Mouse (Mus musculus) CH12.LX (cell line): ENCODE data around the gene Agap3.

ENCODE experiments used
- CHD1 ChIP-seq: IDR thresholded peaks from 2 replicates; pipeline ENCODE4 v1.6.1; 2012; ENCODE audit warnings: low read depth, low read length, improper control_type of control experiment, inconsistent platforms
- CTCF ChIP-seq, 2 experiments: IDR thresholded peaks in 1 of 2; conservative IDR thresholded peaks in 1 of 2; 2 replicates each; pipeline ENCODE4 v1.5.1; 2011 to 2012; ENCODE audit warnings: low read depth in 2 of 2, low read length in 2 of 2, improper control_type of control experiment in 1 of 2, inconsistent platforms in 1 of 2, mild to moderate bottlenecking in 1 of 2, moderate library complexity in 1 of 2
- ELF1 ChIP-seq: IDR thresholded peaks from 2 replicates; pipeline ENCODE4 v1.6.1; 2014; ENCODE audit warnings: low read depth, mild to moderate bottlenecking, inconsistent platforms, low read length, improper control_type of control experiment
- MAFK ChIP-seq: IDR thresholded peaks from 2 replicates; pipeline ENCODE4 v1.6.1; 2011; ENCODE audit warnings: low read length, improper control_type of control experiment; ENCODE audit not compliant: insufficient replicate concordance
- MAX ChIP-seq: IDR thresholded peaks from 2 replicates; pipeline ENCODE4 v1.6.1; 2011; ENCODE audit warnings: low read length, improper control_type of control experiment
- MXI1 ChIP-seq: IDR thresholded peaks from 2 replicates; pipeline ENCODE4 v1.6.1; 2011; ENCODE audit warnings: mild to moderate bottlenecking, low read depth, low read length, improper control_type of control experiment
- MYC ChIP-seq: IDR thresholded peaks from 2 replicates; pipeline ENCODE4 v1.6.1; 2011; ENCODE audit warnings: low read depth, mild to moderate bottlenecking, improper control_type of control experiment, low read length
- NELFE ChIP-seq: IDR thresholded peaks from 2 replicates; pipeline ENCODE4 v1.6.1; 2011; ENCODE audit warnings: low read depth, low read length, improper control_type of control experiment
- POLR2A ChIP-seq: IDR thresholded peaks from 2 replicates; pipeline ENCODE4 v1.6.1; 2011; ENCODE audit warnings: low read depth, mild to moderate bottlenecking, improper control_type of control experiment, low read length
- RAD21 ChIP-seq: IDR thresholded peaks from 2 replicates; pipeline ENCODE4 v1.6.1; 2011; ENCODE audit warnings: low read depth, mild to moderate bottlenecking, low read length, improper control_type of control experiment, moderate library complexity
- SMC3 ChIP-seq: IDR thresholded peaks from 2 replicates; pipeline ENCODE4 v1.6.1; 2011; ENCODE audit warnings: low read depth, low read length, improper control_type of control experiment
- TCF12 ChIP-seq: IDR thresholded peaks from 2 replicates; pipeline ENCODE4 v1.6.1; 2014; ENCODE audit warnings: low read depth, mild to moderate bottlenecking, inconsistent platforms, low read length, improper control_type of control experiment
- ZC3H11A ChIP-seq: IDR thresholded peaks from 2 replicates; pipeline ENCODE4 v1.6.1; 2012; ENCODE audit warnings: low read depth, mild to moderate bottlenecking, inconsistent platforms, low read length, improper control_type of control experiment

DNA sequence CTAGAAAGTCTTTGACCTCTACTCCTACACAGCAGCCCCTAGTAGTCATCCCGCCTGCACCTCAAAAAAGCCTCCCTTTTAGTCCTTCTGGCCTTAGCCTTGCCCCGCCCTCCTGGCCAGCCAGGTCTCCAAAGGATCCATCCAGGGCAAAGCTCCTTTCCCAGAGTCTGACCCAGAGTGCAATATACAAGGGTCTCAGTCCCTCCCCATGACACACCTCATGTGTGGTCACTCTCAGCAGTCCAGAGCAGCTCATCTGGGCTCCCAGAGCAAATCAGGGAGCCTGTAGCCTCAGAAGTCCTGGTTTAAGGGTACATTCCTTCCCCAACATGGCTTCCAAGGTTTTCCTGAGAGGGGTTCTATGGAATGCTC lies 99.3 kb downstream of the Agap3 start:
- no peak for TF ChIP-seq ELF1
- no peak for TF ChIP-seq CHD1
- TF ChIP-seq CTCF (conservative IDR thresholded peaks at IDR 0.05 in 1 of 2, IDR thresholded peaks at IDR 0.05 in 1 of 2; ENCODE audit: low read depth in 2 of 2, low read length in 2 of 2), result no peak
- no peak for TF ChIP-seq MAX
- no peak for TF ChIP-seq TCF12
- no peak for TF ChIP-seq POLR2A
- TF ChIP-seq SMC3, result no peak
- TF ChIP-seq NELFE, result no peak
- no peak for TF ChIP-seq ZC3H11A
- no peak for TF ChIP-seq MYC
- TF ChIP-seq MAFK, result no peak
- TF ChIP-seq MXI1, result no peak
- TF ChIP-seq RAD21, result no peak
